Mouse (Mus musculus) gastrocnemius, postnatal 36 days (tissue): ENCODE results near the gene Tmod3. TPM values are rescaled to one million over a fixed set of nuclear protein-coding genes. Genes with fewer than 3 reads are reported as not detected.
"Not testable (repeated sequence)": the region's sequence is repeated elsewhere in the genome, so short reads cannot be mapped to it uniquely, and the experiment has no call there.

ENCODE experiments used
- DNase-seq, 2 experiments: peaks; one replicate each; pipeline ENCODE4 v3.0.0; 2022
- intact Hi-C: fragments of 180-260 bp; cut with DNase I; formaldehyde crosslinking; loops from one replicate; pipeline ENCODE4 v1.15.1; 2025
- total RNA-seq, 2 experiments: library from RNA; stranded (reverse); gene quantifications; 2 replicates each; pipeline ENCODE4 v1.2.3; 2021

Gene Tmod3
- total RNA-seq, 2 experiments from 2014 or later = 16.2 to 22.0 TPM

- intact Hi-C loops = loop anchor here (5.0 kb wide), 1 partner anchor 37 kb away; no protein-coding TSS in a partner anchor
- no peak for DNase-seq
These were observed 495 bp downstream of the Tmod3 start for GRCm38 (mm10) chr9:75558812-75559511.

DNA sequence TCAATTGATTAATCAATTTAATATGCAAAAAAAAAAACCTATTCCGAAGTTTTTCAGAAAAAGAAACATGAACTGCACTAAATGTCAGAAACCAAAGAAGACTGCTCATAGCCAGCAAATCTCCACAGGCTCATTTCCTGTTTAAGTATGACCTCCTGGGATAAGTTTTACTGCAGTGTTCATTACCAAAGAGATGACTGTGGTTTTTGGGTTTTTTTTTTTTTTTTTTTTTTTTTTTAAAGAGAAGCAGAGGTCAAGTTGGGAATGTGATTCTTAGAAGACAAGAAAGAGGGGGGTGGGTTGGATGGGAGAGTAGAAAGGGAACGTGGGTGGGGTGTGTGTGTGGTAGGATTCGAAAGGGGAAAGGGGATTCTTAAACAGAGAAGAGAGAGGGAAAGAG, 1.1 kb downstream of the Tmod3 start:
- intact Hi-C loops = loop anchor here (5.0 kb wide), 1 partner anchor 36 kb away; no protein-coding TSS in a partner anchor

DNA sequence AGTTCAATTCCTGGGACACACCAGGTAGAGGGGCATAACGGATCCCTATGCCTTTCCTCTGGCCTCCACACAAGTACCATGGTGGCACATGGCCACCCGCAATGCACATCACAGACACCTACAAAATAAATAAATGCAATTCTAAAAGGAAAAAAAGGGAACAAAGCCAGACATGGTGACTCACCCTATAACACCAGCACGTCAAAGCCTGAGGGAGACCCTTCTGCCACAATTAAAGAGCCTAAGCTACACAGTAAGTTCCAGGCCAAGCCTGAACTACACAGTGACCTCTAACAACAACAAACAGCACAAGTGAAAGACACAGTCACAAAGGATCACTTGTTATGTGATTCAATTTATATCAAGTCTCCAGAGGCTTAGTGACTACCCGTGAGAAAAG, 5.7 kb downstream of the Tmod3 start:
- intact Hi-C loops = no loop called here
- DNase-seq = no peak

More for the DNA sequence above, 1.1 kb downstream of the Tmod3 start:
- no peak for DNase-seq

DNA sequence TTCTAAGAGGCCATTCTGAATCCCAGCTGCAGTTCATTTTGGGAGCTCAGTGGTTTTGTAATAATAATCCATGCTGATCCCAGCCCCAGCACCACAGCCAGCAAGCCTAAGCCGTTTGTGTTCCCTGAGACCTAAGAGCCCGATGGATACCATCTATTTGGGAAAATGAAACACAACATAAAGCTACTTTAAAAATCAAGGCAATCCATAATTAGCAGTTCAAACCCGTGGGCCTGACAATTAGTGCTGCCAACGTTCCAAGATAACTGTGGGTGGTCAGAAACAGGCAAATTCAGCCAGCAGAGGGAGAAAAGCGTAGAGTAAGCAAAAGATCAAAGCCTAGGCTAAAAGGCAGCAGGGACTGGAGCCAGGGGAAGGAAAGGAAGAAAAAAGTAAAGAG, 8.1 kb downstream of the Tmod3 start:
- intact Hi-C loops = no loop called here
- no peak for DNase-seq

DNA sequence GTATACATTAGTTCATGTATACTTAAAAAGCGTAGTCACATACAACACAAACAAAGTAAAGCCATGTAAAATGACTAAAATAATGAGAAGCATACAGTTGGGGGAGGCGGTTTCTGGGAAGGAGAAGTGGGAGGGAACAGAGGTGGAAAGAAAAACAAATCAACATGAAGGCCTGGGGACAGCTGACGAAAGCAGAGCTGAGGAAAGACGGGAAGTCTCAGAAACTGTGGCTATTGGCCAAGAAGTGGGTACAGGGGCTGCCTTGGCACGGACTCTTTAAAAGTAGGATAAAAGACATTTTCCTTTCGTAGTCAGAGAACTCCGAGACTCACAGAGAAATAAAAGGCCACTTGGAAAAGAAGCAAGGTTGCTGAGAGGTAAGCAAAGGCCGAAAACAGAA, 10.4 kb downstream of the Tmod3 start:
- intact Hi-C loops = no loop called here
- DNase-seq = no peak

GRCm38 (mm10) chr9:75546885-75547553, 12.4 kb downstream of the Tmod3 start:
- peak; percentile 76 to 88 for DNase-seq
- intact Hi-C loops = no loop called here

GRCm38 (mm10) chr9:75545514-75545913, 13.9 kb downstream of the Tmod3 start:
- no peak for DNase-seq
- intact Hi-C loops = no loop called here

DNA sequence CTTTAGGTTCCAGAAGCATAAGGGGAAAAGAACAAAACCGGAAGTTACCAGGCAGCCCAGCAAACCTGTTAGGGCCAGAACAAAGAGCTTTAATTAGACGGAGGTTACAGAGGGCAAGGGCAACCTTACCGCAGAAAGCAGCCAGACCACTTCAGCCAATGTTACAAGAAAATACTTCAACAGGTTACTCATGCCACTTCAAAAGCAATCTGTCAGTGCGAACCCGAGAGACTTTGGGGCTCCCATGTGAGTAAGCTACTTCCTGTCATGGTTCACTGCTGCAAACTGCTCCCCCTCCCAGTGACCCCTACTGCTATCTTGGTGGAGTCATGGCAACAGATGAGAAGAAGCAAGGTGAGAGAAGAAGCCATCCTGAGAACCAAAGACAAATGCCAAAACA, 18.0 kb downstream of the Tmod3 start:
- intact Hi-C loops = no loop called here
- DNase-seq = no peak

- no peak for DNase-seq
- intact Hi-C loops = no loop called here
These were observed 23.0 kb downstream of the Tmod3 start for GRCm38 (mm10) chr9:75536422-75536821.

DNA sequence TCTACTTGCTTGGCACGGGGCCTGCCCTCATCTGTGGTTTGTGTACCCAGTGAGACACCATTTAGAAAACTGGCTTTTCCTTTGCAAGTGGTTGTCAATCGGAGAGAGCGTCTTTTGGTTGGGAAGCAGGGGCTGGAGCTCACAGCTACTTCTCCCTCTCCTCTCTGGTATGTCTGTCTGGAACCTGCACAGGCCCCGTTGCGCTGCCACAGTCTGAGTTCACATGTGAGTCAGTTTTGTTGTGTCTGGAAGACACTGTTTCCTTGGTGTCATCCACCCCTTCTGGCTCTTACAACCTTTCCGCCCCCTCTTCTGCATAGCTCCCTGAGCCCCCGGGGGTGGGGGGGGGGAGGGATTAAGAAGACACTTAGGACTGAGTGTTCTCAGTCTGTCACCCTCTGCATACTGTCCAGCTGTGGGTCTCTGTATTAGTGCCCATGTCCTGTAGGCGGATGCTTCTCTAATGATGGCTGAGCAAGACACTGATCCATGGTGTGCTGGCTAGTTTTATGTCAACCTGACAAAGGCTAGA, 25.0 kb downstream of the Tmod3 start:
- intact Hi-C loops = no loop called here
- DNase-seq = no peak

DNA sequence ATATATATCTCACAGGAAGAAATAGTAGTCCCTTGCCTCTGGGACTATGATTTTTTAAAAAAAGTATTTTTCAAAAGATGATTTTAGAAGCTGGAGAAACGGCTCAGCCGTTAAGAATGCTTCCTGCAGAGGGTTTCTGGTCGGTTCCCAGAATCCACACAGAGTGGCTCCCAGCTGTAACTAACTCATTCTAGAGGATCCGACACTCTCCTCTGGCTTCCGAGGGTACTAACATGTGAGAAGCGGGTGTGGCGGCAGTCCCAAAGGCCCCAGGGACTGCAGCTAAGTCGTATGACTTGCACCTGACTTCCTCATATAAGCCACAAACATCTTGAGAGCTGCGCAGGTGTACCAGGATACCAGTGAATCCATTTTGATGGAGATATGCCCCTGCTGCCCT, 26.5 kb downstream of the Tmod3 start:
- intact Hi-C loops, DNase-seq: not testable (repeated sequence)

- intact Hi-C loops = no loop called here
- DNase-seq = no peak
These were observed 27.0 kb downstream of the Tmod3 start for GRCm38 (mm10) chr9:75532461-75532860.

- intact Hi-C loops = no loop called here
- no peak for DNase-seq
These were observed 30.1 kb downstream of the Tmod3 start for GRCm38 (mm10) chr9:75529358-75529757.

DNA sequence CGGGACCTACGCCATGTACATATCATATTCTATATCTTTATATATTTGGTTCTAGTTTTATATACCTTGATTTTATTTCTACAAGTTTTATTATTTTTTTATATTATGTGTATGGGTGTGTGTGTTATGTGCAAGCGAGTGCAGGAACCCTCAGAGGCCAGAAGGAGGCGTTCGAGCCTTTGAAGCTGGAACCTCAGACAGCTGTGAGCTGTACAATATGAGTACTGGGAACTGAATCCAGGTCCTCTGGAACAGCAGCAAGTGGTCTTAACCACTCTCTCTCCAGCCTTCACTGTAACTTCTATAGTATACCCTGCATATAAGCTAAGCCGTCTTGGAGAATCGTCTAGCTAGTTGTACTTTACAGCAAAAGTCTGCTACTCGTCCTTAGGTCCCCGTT, 31.4 kb downstream of the Tmod3 start:
- intact Hi-C loops = no loop called here
- DNase-seq = no peak

DNA sequence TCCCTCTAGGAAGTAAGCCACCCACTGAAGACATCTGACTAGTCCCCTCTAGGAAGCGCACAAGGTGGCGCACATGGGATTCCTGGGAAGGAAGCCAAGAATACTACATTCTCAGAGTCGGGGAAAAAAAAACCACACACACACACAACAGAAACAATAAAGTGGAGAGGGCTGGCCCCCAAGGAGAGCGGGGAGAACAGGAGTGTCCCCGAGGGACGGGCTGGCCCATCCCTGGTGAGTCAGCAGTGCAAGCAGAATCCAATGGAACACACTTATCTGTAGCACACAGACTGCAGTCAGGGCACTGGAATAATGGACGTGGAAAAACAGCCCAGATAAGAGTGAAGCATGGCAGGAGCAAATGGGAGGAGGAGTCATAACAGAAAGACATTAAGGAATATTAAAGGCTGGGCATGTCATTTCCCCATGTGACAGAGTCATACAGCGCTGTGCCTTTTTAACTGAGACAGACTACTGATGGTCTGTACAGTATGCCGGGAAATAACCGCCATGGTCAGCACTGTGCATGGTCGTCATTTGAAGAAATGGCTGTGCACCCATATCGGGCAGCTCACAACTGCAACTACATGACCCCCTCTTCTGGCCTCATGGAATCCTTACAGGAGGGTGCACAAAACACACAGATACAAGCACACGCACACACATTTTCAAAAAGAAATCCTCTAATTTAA, 31.9 kb downstream of the Tmod3 start:
- intact Hi-C loops = no loop called here
- DNase-seq = no peak

- intact Hi-C loops = loop anchor here (5.0 kb wide), 1 partner anchor 34 kb away; the partner anchor contains the start of gene Tmod3
- peak in 1 of 2 experiments; percentile 36 for DNase-seq
These were observed 35.8 kb downstream of the Tmod3 start for GRCm38 (mm10) chr9:75523646-75524045.

GRCm38 (mm10) chr9:75522217-75522616, 37.2 kb downstream of the Tmod3 start:
- intact Hi-C loops = loop anchor here (5.0 kb wide), 1 partner anchor 35 kb away; the partner anchor contains the start of gene Tmod3
- DNase-seq = no peak

- peak in 1 of 2 experiments; percentile 42 for DNase-seq
- intact Hi-C loops = loop anchor here (2.0 to 5.0 kb wide), 2 partner anchors 36 to 61 kb away; partner anchors contain the start of gene Tmod3
These were observed 37.7 kb downstream of the Tmod3 start for GRCm38 (mm10) chr9:75521788-75522187.

- intact Hi-C loops = loop anchor here (2.0 to 5.0 kb wide), 2 partner anchors 36 to 62 kb away; partner anchors contain the start of gene Tmod3
- no peak for DNase-seq
These were observed 38.5 kb downstream of the Tmod3 start for GRCm38 (mm10) chr9:75520940-75521339.

GRCm38 (mm10) chr9:75517751-75518150, 41.7 kb downstream of the Tmod3 start:
- no peak for DNase-seq
- intact Hi-C loops = no loop called here
